Mouse (Mus musculus) central nervous system, embryonic 14 days (tissue): ENCODE results near the gene Spop. TPM values are rescaled to one million over a fixed set of nuclear protein-coding genes. Genes with fewer than 3 reads are reported as not detected.

Experiments
- polyA plus RNA-seq: library from polyadenylated mRNA; depleted of rRNA; stranded (reverse); fragments of >200 nt; gene quantifications from 2 replicates; pipeline ENCODE4 v1.2.3, GENCODE M21; 2012; rRNA removed

Gene Spop
- polyA plus RNA-seq, result 52.7 and 62.4 TPM in 2 replicates

DNA sequence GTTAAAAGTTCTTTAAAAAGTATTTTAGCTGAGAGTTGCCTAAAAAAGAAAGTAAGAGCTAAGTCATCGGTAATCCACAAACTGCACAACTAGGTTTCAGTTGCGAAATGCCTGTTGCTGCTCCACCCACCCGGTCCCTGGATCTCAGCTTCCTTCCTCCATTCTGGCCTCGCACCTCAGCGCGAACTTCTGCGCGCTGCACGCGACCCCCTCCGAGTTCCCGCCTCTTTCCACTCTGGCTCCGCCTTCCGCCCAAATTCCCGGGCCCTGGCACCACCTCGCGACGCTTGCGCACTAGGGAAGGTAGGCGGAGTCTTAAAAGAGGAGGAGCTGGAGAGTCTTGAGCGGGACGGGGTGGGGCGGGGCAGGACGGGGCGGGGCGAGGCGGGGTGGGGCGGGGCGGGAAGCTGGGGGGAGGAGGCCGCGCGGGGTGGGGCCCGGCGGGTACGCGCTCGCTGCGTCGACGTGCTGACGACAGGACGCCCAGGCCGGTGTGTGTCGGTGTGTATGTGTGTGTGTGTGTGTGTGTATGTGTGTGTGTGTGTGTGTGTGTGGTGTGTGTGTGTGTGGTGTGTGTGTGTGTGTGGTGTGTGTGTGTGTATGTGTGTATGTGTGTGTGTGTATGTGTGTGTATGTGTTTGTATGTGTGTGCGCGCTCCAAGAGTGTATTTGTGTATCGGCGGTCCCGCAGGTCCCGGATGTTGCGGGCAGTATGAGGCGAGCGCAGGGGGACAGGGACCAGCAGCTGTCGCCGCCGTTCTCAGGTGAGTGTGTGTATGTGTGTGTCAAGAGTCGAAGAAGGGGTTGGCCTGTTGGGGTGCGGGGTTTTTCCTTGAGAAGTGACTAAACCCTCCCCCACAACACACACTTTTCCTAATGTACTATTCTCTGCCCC is at the start of gene Spop:
Spop (plus strand) TSS at position 440 of the 895 bp plus-strand sequence.

DNA sequence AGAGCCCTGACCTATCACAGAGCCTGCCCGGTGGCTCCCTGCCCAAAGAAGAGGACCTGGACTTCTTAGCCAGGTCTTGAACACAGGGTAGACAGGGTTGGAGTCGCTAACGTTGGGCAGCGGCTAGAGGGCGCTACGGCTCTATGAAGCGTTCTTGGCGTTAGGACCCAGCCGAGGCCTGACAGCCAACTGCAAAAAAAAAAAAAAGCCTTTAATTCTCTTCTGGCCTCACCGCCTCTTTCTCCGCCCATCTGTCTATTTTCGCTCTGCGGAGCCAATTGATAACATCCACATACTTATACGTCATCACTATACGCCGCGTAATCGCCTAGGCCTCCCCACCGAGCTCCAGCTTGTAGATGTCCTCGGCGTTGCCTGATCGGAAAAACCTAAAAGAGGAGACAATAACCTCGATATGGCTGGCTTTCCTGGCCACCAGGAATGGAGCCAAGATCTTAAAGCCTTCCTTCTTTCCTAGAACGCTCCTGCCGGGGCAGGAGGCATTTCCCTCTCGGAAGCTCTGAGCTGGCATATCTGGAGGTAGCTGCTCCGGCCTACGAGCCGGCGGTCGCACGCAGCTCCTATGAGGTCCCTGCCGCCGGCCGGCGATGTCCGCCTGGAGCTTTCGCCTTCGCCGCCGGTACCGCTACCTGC is 29.4 kb upstream of the Spop start, which contains the start of gene Slc35b1:
Slc35b1 (plus strand) TSS at position 374 of the 654 bp plus-strand sequence.

DNA sequence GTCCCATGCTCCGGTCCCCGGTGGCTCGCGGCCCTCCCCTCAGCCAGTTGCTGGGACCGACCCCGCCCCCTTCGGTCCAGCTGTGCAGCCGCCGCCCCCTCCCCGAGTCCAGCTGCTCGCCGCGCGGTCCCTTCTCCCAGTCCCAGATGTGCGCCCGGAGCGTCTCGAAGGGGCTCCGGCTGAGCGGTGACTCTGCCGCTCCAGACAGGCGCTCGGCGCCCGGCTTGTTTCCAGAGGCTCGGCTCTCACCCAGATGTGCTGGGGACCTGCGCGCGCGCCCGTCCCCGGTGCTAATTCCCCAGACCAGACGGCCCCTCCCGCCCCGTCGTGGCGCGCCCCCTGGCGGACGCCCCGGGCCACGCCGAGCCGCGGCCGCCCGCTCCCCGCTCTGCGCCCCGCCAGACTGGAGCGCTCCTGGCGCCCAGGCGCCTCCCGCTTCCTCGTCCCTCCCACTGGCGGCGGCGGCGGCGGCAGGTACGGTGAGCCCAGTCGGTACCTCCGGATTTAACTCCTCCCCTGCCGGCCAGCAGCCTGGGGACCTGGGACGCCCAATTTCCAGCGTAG is 100.5 kb downstream of the Spop start, which contains the start of gene Nxph3:
Nxph3 (minus strand) TSS at position 273 of the 564 bp plus-strand sequence.

Other genes starting within 250 kb of the Spop start
- not detected in 2 replicates for gene Tac4, start 152.6 kb upstream of the Spop start, polyA plus RNA-seq
- gene Kat7, start 103.8 kb upstream of the Spop start, polyA plus RNA-seq, result 47.7 TPM in 2 replicates
- 11.8 and 16.1 TPM in 2 replicates for gene Fam117a, start 77.1 kb upstream of the Spop start, polyA plus RNA-seq
- 117 and 125 TPM in 2 replicates for gene Slc35b1, start 29.4 kb upstream of the Spop start, polyA plus RNA-seq
- gene Nxph3, start 100.5 kb downstream of the Spop start, polyA plus RNA-seq, result 7.6 and 12.6 TPM in 2 replicates
- 17.3 and 38.1 TPM in 2 replicates for gene Ngfr, start 173.7 kb downstream of the Spop start, polyA plus RNA-seq